Mouse (Mus musculus) CH12.LX (cell line): ENCODE data around the gene Ssh3. TPM values are rescaled to one million over a fixed set of nuclear protein-coding genes. Genes with fewer than 3 reads are reported as not detected.

ENCODE experiments used
- DNase-seq: peaks from one replicate; pipeline ENCODE4 v3.0.0-alpha.2; 2013; ENCODE audit errors: extremely low read depth
- H3K27ac ChIP-seq: 2 replicates; pipeline ENCODE4 v1.5.1; 2012; ENCODE audit warnings: low read depth, mild to moderate bottlenecking, control low read depth, moderate library complexity; ENCODE audit not compliant: insufficient read depth
- H3K27me3 ChIP-seq: replicated peaks from 2 replicates; pipeline ENCODE3; 2012; ENCODE audit warnings: inconsistent platforms
- H3K36me3 ChIP-seq, 2 experiments: replicated peaks in 1 of 2; 2 replicates each; pipeline versions ENCODE3 to v1.6.1; 2012; ENCODE audit warnings: inconsistent platforms in 1 of 2, low read length in 1 of 2, mild to moderate bottlenecking in 1 of 2, mixed read lengths in 1 of 2, moderate library complexity in 1 of 2; ENCODE audit not compliant: control insufficient read depth in 1 of 2, insufficient read depth in 1 of 2
- H3K4me1 ChIP-seq, 2 experiments: 2 replicates each; pipeline ENCODE4 v1.6.1; 2012; ENCODE audit warnings: inconsistent platforms in 1 of 2, moderate library complexity in 1 of 2; ENCODE audit not compliant: insufficient read depth in 2 of 2, control insufficient read depth in 1 of 2
- H3K4me2 ChIP-seq: 2 replicates; pipeline ENCODE4 v1.6.1; 2012; ENCODE audit warnings: low read depth, mild to moderate bottlenecking, control low read depth; ENCODE audit not compliant: poor library complexity, insufficient read depth, severe bottlenecking
- H3K4me3 ChIP-seq, 3 experiments: fragments of 150-350 bp in 1 of 3; sonication (generic) in 1 of 3; replicated peaks in 1 of 3; 2 replicates each; pipeline versions ENCODE3 to v1.5.1; 2011 to 2012; ENCODE audit warnings: low read depth in 2 of 3, low read length in 2 of 3, mild to moderate bottlenecking in 2 of 3, moderate library complexity in 2 of 3, control low read depth in 1 of 3, improper control_type of control experiment in 1 of 3, inconsistent platforms in 1 of 3, mixed read lengths in 1 of 3; ENCODE audit not compliant: poor library complexity in 1 of 3
- H3K79me2 ChIP-seq: replicated peaks from 2 replicates; pipeline ENCODE4 v1.6.1; 2012; ENCODE audit warnings: mild to moderate bottlenecking, moderate library complexity; ENCODE audit not compliant: control insufficient read depth, poor library complexity, insufficient read depth, severe bottlenecking; ENCODE audit errors: extremely low read depth
- H3K9ac ChIP-seq: 2 replicates; pipeline ENCODE4 v1.6.1; 2012; ENCODE audit warnings: low read depth, mild to moderate bottlenecking, control low read depth, moderate library complexity; ENCODE audit not compliant: insufficient read depth
- H3K9me3 ChIP-seq: replicated peaks from 2 replicates; pipeline ENCODE3; 2012; ENCODE audit warnings: low read length, inconsistent platforms, mixed read lengths
- BHLHE40 ChIP-seq: IDR thresholded peaks from 2 replicates; pipeline ENCODE4 v1.6.1; 2011; ENCODE audit warnings: mild to moderate bottlenecking, low read depth, low read length, improper control_type of control experiment
- CHD1 ChIP-seq: IDR thresholded peaks from 2 replicates; pipeline ENCODE4 v1.6.1; 2012; ENCODE audit warnings: low read depth, low read length, improper control_type of control experiment, inconsistent platforms
- CHD2 ChIP-seq: IDR thresholded peaks from 2 replicates; pipeline ENCODE4 v1.6.1; 2011; ENCODE audit warnings: low read length, improper control_type of control experiment
- CTCF ChIP-seq, 2 experiments: IDR thresholded peaks in 1 of 2; conservative IDR thresholded peaks in 1 of 2; 2 replicates each; pipeline ENCODE4 v1.5.1; 2011 to 2012; ENCODE audit warnings: low read depth in 2 of 2, low read length in 2 of 2, improper control_type of control experiment in 1 of 2, inconsistent platforms in 1 of 2, mild to moderate bottlenecking in 1 of 2, moderate library complexity in 1 of 2
- E2F4 ChIP-seq: IDR thresholded peaks from 2 replicates; pipeline ENCODE4 v1.6.1; 2011; ENCODE audit warnings: low read depth, low read length, improper control_type of control experiment; ENCODE audit not compliant: insufficient replicate concordance
- ELF1 ChIP-seq: IDR thresholded peaks from 2 replicates; pipeline ENCODE4 v1.6.1; 2014; ENCODE audit warnings: low read depth, mild to moderate bottlenecking, inconsistent platforms, low read length, improper control_type of control experiment
- EP300 ChIP-seq: IDR thresholded peaks from 2 replicates; pipeline ENCODE4 v1.6.1; 2011; ENCODE audit warnings: low read length, improper control_type of control experiment
- ETS1 ChIP-seq: conservative IDR thresholded peaks from 2 replicates; pipeline ENCODE4 v1.6.1; 2012; ENCODE audit warnings: low read depth, mild to moderate bottlenecking, inconsistent platforms, low read length, improper control_type of control experiment, moderate library complexity
- GABPA ChIP-seq: IDR thresholded peaks from 2 replicates; pipeline ENCODE4 v1.6.1; 2012; ENCODE audit warnings: low read depth, low read length, improper control_type of control experiment, inconsistent platforms; ENCODE audit not compliant: insufficient replicate concordance
- HCFC1 ChIP-seq: IDR thresholded peaks from 2 replicates; pipeline ENCODE4 v1.6.1; 2012; ENCODE audit warnings: low read depth, mild to moderate bottlenecking, inconsistent platforms, low read length, improper control_type of control experiment
- JUN ChIP-seq: IDR thresholded peaks from 2 replicates; pipeline ENCODE4 v1.6.1; 2011; ENCODE audit warnings: low read depth, mild to moderate bottlenecking, low read length, improper control_type of control experiment, moderate library complexity; ENCODE audit not compliant: insufficient read depth
- JUND ChIP-seq: conservative IDR thresholded peaks from 2 replicates; pipeline ENCODE4 v1.6.1; 2011; ENCODE audit warnings: low read depth, low read length, improper control_type of control experiment
- KAT2A ChIP-seq: IDR thresholded peaks from 2 replicates; pipeline ENCODE4 v1.6.1; 2012; ENCODE audit warnings: low read length, improper control_type of control experiment, inconsistent platforms; ENCODE audit not compliant: insufficient replicate concordance
- MAFK ChIP-seq: IDR thresholded peaks from 2 replicates; pipeline ENCODE4 v1.6.1; 2011; ENCODE audit warnings: low read length, improper control_type of control experiment; ENCODE audit not compliant: insufficient replicate concordance
- MAX ChIP-seq: IDR thresholded peaks from 2 replicates; pipeline ENCODE4 v1.6.1; 2011; ENCODE audit warnings: low read length, improper control_type of control experiment
- MAZ ChIP-seq: IDR thresholded peaks from 2 replicates; pipeline ENCODE4 v1.6.1; 2012; ENCODE audit warnings: low read depth, mild to moderate bottlenecking, inconsistent platforms, low read length, improper control_type of control experiment, moderate library complexity
- MEF2A ChIP-seq: IDR thresholded peaks from 2 replicates; pipeline ENCODE4 v1.6.1; 2014; ENCODE audit warnings: low read depth, mild to moderate bottlenecking, inconsistent platforms, low read length, improper control_type of control experiment, borderline replicate concordance
- MXI1 ChIP-seq: IDR thresholded peaks from 2 replicates; pipeline ENCODE4 v1.6.1; 2011; ENCODE audit warnings: mild to moderate bottlenecking, low read depth, low read length, improper control_type of control experiment
- MYC ChIP-seq: IDR thresholded peaks from 2 replicates; pipeline ENCODE4 v1.6.1; 2011; ENCODE audit warnings: low read depth, mild to moderate bottlenecking, improper control_type of control experiment, low read length
- NELFE ChIP-seq: IDR thresholded peaks from 2 replicates; pipeline ENCODE4 v1.6.1; 2011; ENCODE audit warnings: low read depth, low read length, improper control_type of control experiment
- NRF1 ChIP-seq: IDR thresholded peaks from 2 replicates; pipeline ENCODE4 v1.6.1; 2014; ENCODE audit warnings: low read depth, mild to moderate bottlenecking, inconsistent platforms, low read length, improper control_type of control experiment, moderate library complexity
- PAX5 ChIP-seq: IDR thresholded peaks from 2 replicates; pipeline ENCODE4 v1.6.1; 2012; ENCODE audit warnings: low read length, inconsistent platforms, mixed read lengths
- POLR2A ChIP-seq: IDR thresholded peaks from 2 replicates; pipeline ENCODE4 v1.6.1; 2011; ENCODE audit warnings: low read depth, mild to moderate bottlenecking, improper control_type of control experiment, low read length
- POLR2AphosphoS2 ChIP-seq: IDR thresholded peaks from 2 replicates; pipeline ENCODE4 v1.6.1; 2011; ENCODE audit warnings: low read depth, low read length, improper control_type of control experiment
- RAD21 ChIP-seq: IDR thresholded peaks from 2 replicates; pipeline ENCODE4 v1.6.1; 2011; ENCODE audit warnings: low read depth, mild to moderate bottlenecking, low read length, improper control_type of control experiment, moderate library complexity
- RCOR1 ChIP-seq: conservative IDR thresholded peaks from 2 replicates; pipeline ENCODE4 v1.6.1; 2012; ENCODE audit warnings: low read depth, mild to moderate bottlenecking, inconsistent platforms, low read length, improper control_type of control experiment
- SIN3A ChIP-seq: IDR thresholded peaks from 2 replicates; pipeline ENCODE4 v1.6.1; 2012; ENCODE audit warnings: low read length, improper control_type of control experiment, inconsistent platforms
- SMC3 ChIP-seq: IDR thresholded peaks from 2 replicates; pipeline ENCODE4 v1.6.1; 2011; ENCODE audit warnings: low read depth, low read length, improper control_type of control experiment
- TBP ChIP-seq: conservative IDR thresholded peaks from 2 replicates; pipeline ENCODE4 v1.6.1; 2011; ENCODE audit warnings: low read depth, low read length, improper control_type of control experiment
- TCF12 ChIP-seq: IDR thresholded peaks from 2 replicates; pipeline ENCODE4 v1.6.1; 2014; ENCODE audit warnings: low read depth, mild to moderate bottlenecking, inconsistent platforms, low read length, improper control_type of control experiment
- UBTF ChIP-seq: IDR thresholded peaks from 2 replicates; pipeline ENCODE4 v1.6.1; 2012; ENCODE audit warnings: low read depth, mild to moderate bottlenecking, inconsistent platforms, low read length, improper control_type of control experiment, moderate library complexity
- USF1 ChIP-seq: IDR thresholded peaks from 2 replicates; pipeline ENCODE4 v1.6.1; 2014; ENCODE audit warnings: low read depth, mild to moderate bottlenecking, inconsistent platforms, low read length, improper control_type of control experiment
- USF2 ChIP-seq: conservative IDR thresholded peaks from 2 replicates; pipeline ENCODE4 v1.6.1; 2011; ENCODE audit warnings: low read depth, low read length, improper control_type of control experiment
- ZC3H11A ChIP-seq: IDR thresholded peaks from 2 replicates; pipeline ENCODE4 v1.6.1; 2012; ENCODE audit warnings: low read depth, mild to moderate bottlenecking, inconsistent platforms, low read length, improper control_type of control experiment
- ZKSCAN1 ChIP-seq: IDR thresholded peaks from 2 replicates; pipeline ENCODE4 v1.6.1; 2012; ENCODE audit warnings: low read depth, inconsistent platforms, low read length, improper control_type of control experiment, borderline replicate concordance
- ZMIZ1 ChIP-seq: IDR thresholded peaks from 2 replicates; pipeline ENCODE4 v1.6.1; 2012; ENCODE audit warnings: low read depth, mild to moderate bottlenecking, inconsistent platforms, low read length, improper control_type of control experiment
- ZNF384 ChIP-seq: IDR thresholded peaks from 2 replicates; pipeline ENCODE4 v1.6.1; 2012; ENCODE audit warnings: low read depth, low read length, improper control_type of control experiment, inconsistent platforms
- dilution Hi-C: fragments of 300-500 bp; cut with MboI; formaldehyde crosslinking; loops from 2 replicates; pipeline ENCODE4 v1.14.3; 2020; ENCODE audit warnings: low sequenced_read_pairs; ENCODE audit not compliant: extremely low pct_unique_long_range_greater_than_20kb, extremely low pct_ligation_motif_present
- in situ Hi-C: fragments of 300-500 bp; cut with MboI; formaldehyde crosslinking; loops from 3 replicates; pipeline ENCODE4 v1.14.3; 2019; ENCODE audit warnings: low sequenced_read_pairs, low pct_ligation_motif_present, low pct_unique_long_range_greater_than_20kb, mixed read lengths
- polyA plus RNA-seq: library from polyadenylated mRNA; unstranded; fragments of >175 nt; gene quantifications from 2 replicates; pipeline ENCODE4 v1.2.1, GENCODE M21; 2012; ENCODE audit warnings: low read depth; ENCODE audit not compliant: insufficient read length
- total RNA-seq, 2 experiments: library from RNA; depleted of rRNA; stranded (reverse); fragments of 300-350 nt in 1 of 2; fragments of >200 nt in 1 of 2; gene quantifications; 2 replicates each; pipeline ENCODE4 v1.2.3; 2012 to 2014

Ssh3 gene
- total and polyA plus RNA-seq, 3 experiments: 5.6 to 30.0 (median 12.3) TPM

DNA sequence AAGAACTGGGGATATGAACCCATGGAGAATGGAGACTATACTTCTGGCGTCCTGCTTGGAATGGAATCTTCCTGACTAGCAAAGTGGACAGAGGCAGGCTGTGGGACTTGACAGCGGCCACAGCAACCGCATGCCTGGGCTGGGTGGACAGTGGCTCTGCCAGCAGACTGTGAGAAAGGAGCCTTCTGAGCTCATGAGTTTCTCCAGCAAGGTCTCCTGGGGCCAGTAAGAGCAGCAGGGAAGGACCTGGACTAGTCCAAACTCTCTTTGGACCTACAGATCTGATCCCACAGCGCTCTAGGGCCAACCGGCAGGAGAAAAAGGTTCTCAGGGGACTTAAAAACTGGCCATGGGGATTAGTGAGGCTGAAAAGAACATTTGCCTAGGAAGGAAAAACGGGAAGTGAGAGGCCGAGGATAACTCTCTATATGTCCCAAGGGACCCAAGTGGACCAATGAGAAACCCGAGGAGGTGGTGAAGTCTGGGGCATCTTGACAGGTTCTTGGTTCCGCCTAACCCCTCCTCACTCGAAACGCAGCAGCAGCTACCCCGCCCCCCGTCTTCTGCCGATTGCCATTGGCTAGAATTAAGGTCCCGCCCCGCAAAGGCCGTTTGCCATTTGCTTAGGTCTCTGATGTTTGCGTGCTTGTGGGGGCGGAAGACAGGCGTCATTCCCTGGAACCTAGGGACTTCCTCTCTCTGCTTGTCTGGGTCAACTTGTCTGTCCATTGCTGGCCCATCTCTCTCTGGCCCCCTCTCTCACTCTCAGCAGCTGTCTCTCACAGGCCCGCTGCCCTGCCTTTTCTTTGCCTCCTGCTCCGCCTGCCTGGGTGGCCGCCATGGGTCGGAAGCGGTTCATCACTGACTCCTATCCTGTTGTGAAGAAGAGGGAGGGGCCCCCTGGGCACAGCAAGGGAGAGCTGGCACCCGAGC lies 37.5 kb downstream of the Ssh3 start, which contains the start of gene Pold4:
TSS of gene Pold4 (plus strand) at position 647 of the 933 bp plus-strand sequence.
- Histone ChIP-seq H3K9ac (peak within 1 kb of the TSS; percentile 82), H3K4me1 (peaks cover 24 to 57% of the 10 kb centered on the region in 2 experiments), H3K4me3 (peak within 1 kb of the TSS; percentile 63 to 75 (median 68)), H3K4me2 (peak within 1 kb of the TSS; percentile 95), H3K27me3 (peaks cover 8% of the 10 kb centered on the region), H3K27ac (peak within 1 kb of the TSS; percentile 88), H3K9me3 (no peaks in the 10 kb centered on the region), H3K79me2 (no peaks in the 10 kb centered on the region), H3K36me3 (peaks cover 0 to 5% of the 10 kb centered on the region in 2 experiments)
- dilution Hi-C loops (no loop called here), in situ Hi-C loops (no loop called here)
- peak; percentile 99 for DNase-seq
- TF ChIP-seq MYC (0 out of 2 replicates have a peak, but pooled peaks have one; percentile 23), POLR2A (peak; percentile 64; the same call in 1 of the 2 replicates), ELF1 (peak; percentile 88), MEF2A (peak; percentile 85), ZKSCAN1 (no peak), ETS1 (peak; percentile 88), UBTF (no peak), JUND (peak; percentile 28; the same call in 1 of the 2 replicates), KAT2A (peak; percentile 86; the same call in 1 of the 2 replicates), CHD2 (peak; percentile 79), NRF1 (0 out of 2 replicates have a peak, but pooled peaks have one; percentile 3), HCFC1 (peak; percentile 67), TBP (no peak; the same call in 1 of the 2 replicates), USF1 (no peak), CHD1 (0 out of 2 replicates have a peak, but pooled peaks have one; percentile 43), RCOR1 (peak; percentile 95), EP300 (peak; percentile 91), MXI1 (peak; percentile 48; the same call in 1 of the 2 replicates), ZMIZ1 (peak; percentile 43; the same call in 1 of the 2 replicates), PAX5 (no peak), JUN (no peak), MAX (no peak; the same call in 1 of the 2 replicates), USF2 (no peak), GABPA (no peak), E2F4 (no peak), NELFE (peak; percentile 76), POLR2AphosphoS2 (peak; percentile 80; the same call in 1 of the 2 replicates), RAD21 (no peak), ZNF384 (no peak), TCF12 (peak; percentile 79), CTCF (conservative IDR thresholded peaks at IDR 0.05 in 1 of 2, IDR thresholded peaks at IDR 0.05 in 1 of 2; ENCODE audit: low read depth in 2 of 2, low read length in 2 of 2) (no peak), SMC3 (no peak), MAZ (peak; percentile 76; the same call in 1 of the 2 replicates), ZC3H11A (no peak), MAFK (peak; percentile 85), BHLHE40 (no peak; the same call in 1 of the 2 replicates), SIN3A (peak; percentile 72)
